Mouse (Mus musculus) heart, postnatal 0 days (tissue): ENCODE measurements around the gene Jdp2. TPM values are rescaled to one million over a fixed set of nuclear protein-coding genes. Genes with fewer than 3 reads are reported as not detected.

Experiments used
- ATAC-seq: fragments of 200-750 bp; cut with Nextera tagmentation; 2 replicates; pipeline ENCODE4 v1.8.0; 2017; ENCODE audit warnings: low read depth, moderate number of reproducible peaks, moderate library complexity; ENCODE audit not compliant: insufficient read depth
- DNase-seq: peaks from one replicate; pipeline ENCODE4 v3.0.0-alpha.2; 2016; ENCODE audit warnings: low spot score
- H3K27ac ChIP-seq: fragments of 300-500 bp; sonication (generic); 2 replicates; pipeline ENCODE4 v1.5.1; 2014; ENCODE audit warnings: low read depth, mild to moderate bottlenecking
- H3K27me3 ChIP-seq: fragments of 300-500 bp; sonication (generic); 2 replicates; pipeline ENCODE4 v1.6.1; 2014; ENCODE audit warnings: low read length, mixed read lengths; ENCODE audit not compliant: control insufficient read depth, insufficient read depth
- H3K36me3 ChIP-seq: fragments of 300-500 bp; sonication (generic); replicated peaks from 2 replicates; pipeline ENCODE4 v1.6.1; 2014; ENCODE audit warnings: low read length, mixed read lengths; ENCODE audit not compliant: control insufficient read depth, insufficient read depth
- H3K4me1 ChIP-seq: fragments of 300-500 bp; sonication (generic); 2 replicates; pipeline ENCODE4 v1.6.1; 2014; ENCODE audit warnings: antibody characterized with exemption; ENCODE audit not compliant: control insufficient read depth, insufficient read depth
- H3K4me2 ChIP-seq: fragments of 300-500 bp; sonication (generic); 2 replicates; pipeline ENCODE4 v1.6.1; 2014; ENCODE audit warnings: low read depth, mild to moderate bottlenecking, low read length, moderate library complexity
- H3K4me3 ChIP-seq: fragments of 300-500 bp; sonication (generic); 2 replicates; pipeline ENCODE4 v1.5.1; 2014; ENCODE audit warnings: low read depth, low read length
- H3K9ac ChIP-seq: fragments of 300-500 bp; sonication (generic); replicated peaks from 2 replicates; pipeline ENCODE4 v1.6.1; 2014; ENCODE audit warnings: low read depth, low read length, mixed read lengths
- H3K9me3 ChIP-seq: fragments of 300-500 bp; sonication (generic); replicated peaks from 2 replicates; pipeline ENCODE4 v1.6.1; 2016; ENCODE audit warnings: low read length; ENCODE audit not compliant: control insufficient read depth
- CTCF ChIP-seq: IDR thresholded peaks from 2 replicates; pipeline ENCODE4 v1.5.1; 2016; ENCODE audit warnings: antibody characterized with exemption, control low read depth, low read depth
- EP300 ChIP-seq: IDR thresholded peaks from 2 replicates; pipeline ENCODE4 v1.6.1; 2016; ENCODE audit warnings: antibody characterized with exemption, low read depth
- WGBS: fragments of 180-500 bp; shearing (Covaris S2); extraction: QIAGEN DNeasy Blood & Tissue Kit; methylation state at CpG from one replicate; pipeline ENCODE4 v1.1.7; 2014; 5-methylcytosine and 5-hydroxymethylcytosine counted together
- polyA plus RNA-seq: library from polyadenylated mRNA; unstranded; fragments of >200 nt; fragmentation: Nextera tagmentation; extraction: Ambion mirVana; gene quantifications from 2 replicates; pipeline ENCODE4 v1.2.1, GENCODE M21; 2015
- total RNA-seq: library from RNA; depleted of rRNA; stranded (reverse); fragments of >200 nt; gene quantifications from 2 replicates; pipeline ENCODE4 v1.2.3, GENCODE M21; 2014; ENCODE audit warnings: low replicate concordance

Gene Jdp2
- total and polyA plus RNA-seq, 2 experiments from 2014 or later = 0.44 to 17.9 TPM

DNA sequence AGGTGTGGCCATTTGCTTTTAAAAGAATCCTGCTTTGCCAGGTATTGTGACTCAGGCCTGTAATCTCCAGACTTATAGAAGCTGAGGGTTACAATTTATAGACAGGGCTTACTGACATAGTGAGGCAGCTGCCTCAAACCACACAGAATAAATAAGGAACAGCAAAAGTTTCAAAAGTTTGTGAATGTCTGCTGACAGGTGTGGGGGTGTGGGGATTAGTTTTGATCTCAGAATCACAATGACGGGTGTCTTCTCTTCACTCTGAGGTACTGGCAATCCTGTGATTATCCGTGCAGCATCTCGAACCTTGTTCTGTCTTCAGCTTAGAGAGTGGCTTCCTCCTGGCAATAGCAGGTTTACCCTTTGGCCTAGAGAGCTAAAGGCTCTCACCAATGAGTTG is 30.5 kb upstream of the Jdp2 start:
- TF ChIP-seq CTCF (no peak), EP300 (no peak)

GRCm38 (mm10) chr12:85569393-85570157 is 29.3 kb upstream of the Jdp2 start:
- WGBS = 34% methylated on average over 12 of the region's 12 CpGs
- Histone ChIP-seq H3K27ac (0 out of 2 replicates have a peak overlapping the region, but pooled peaks have one; percentile 20), H3K27me3 (no peaks in the 10 kb centered on the region), H3K4me3 (no peak overlapping the region), H3K4me2 (no peak overlapping the region), H3K9ac (no peak overlapping the region), H3K36me3 (no peaks in the 10 kb centered on the region), H3K9me3 (no peaks in the 10 kb centered on the region), H3K4me1 (peaks cover 10% of the 10 kb centered on the region)
- ATAC-seq = peak; percentile 65
- DNase-seq = peak; percentile 52
- no peak for TF ChIP-seq CTCF
- no peak for TF ChIP-seq EP300

More for the DNA sequence above, 30.5 kb upstream of the Jdp2 start:
- ATAC-seq (no peak), DNase-seq (no peak)
- Histone ChIP-seq H3K4me1 (peaks cover 10% of the 10 kb centered on the region), H3K9ac (no peak overlapping the region), H3K27me3 (no peaks in the 10 kb centered on the region), H3K27ac (no peak overlapping the region), H3K4me2 (no peak overlapping the region), H3K4me3 (no peak overlapping the region), H3K9me3 (no peaks in the 10 kb centered on the region), H3K36me3 (no peaks in the 10 kb centered on the region)
- 89% methylated on average over 3 of the region's 3 CpGs for WGBS

DNA sequence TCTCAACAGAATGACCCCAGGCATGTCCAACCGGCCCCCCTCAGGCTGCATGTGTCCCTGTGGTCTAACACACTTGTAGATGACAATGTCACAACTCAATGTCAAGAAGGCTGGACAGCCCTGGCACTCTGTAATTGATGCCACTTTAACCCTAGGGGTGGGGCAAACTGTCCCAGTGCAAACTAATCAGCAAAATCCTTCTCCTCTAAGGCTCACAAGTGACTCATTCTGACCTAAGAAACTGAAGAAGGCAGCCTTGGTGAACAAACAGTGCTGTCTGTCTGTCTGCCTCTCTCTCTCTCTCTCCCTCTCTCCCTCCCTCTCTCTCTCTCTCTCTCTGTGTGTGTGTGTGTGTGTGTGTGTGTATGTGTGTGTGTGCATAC is 28.7 kb upstream of the Jdp2 start:
- peak; percentile 6; the same call in 1 of the 2 replicates for ATAC-seq
- Histone ChIP-seq H3K4me3 (no peak overlapping the region), H3K36me3 (no peaks in the 10 kb centered on the region), H3K9me3 (no peaks in the 10 kb centered on the region), H3K4me2 (no peak overlapping the region), H3K4me1 (peaks cover 15% of the 10 kb centered on the region), H3K27ac (0 out of 2 replicates have a peak overlapping the region, but pooled peaks have one; percentile 20), H3K27me3 (no peaks in the 10 kb centered on the region), H3K9ac (no peak overlapping the region)
- no peak for DNase-seq
- 67% methylated on average over 1 of the region's 1 CpGs for WGBS
- TF ChIP-seq EP300 (no peak), CTCF (no peak)

- DNase-seq (no peak), ATAC-seq (no peak)
- Histone ChIP-seq H3K9ac (no peak overlapping the region), H3K27me3 (no peaks in the 10 kb centered on the region), H3K4me2 (no peak overlapping the region), H3K9me3 (no peaks in the 10 kb centered on the region), H3K4me3 (no peak overlapping the region), H3K4me1 (peaks cover 20% of the 10 kb centered on the region), H3K36me3 (no peaks in the 10 kb centered on the region), H3K27ac (no peak overlapping the region; the same call in 1 of the 2 replicates)
- WGBS = 61% methylated on average over 11 of the region's 11 CpGs
- no peak for TF ChIP-seq CTCF
- TF ChIP-seq EP300 = no peak
These were observed 27.5 kb upstream of the Jdp2 start for GRCm38 (mm10) chr12:85571312-85571711.

DNA sequence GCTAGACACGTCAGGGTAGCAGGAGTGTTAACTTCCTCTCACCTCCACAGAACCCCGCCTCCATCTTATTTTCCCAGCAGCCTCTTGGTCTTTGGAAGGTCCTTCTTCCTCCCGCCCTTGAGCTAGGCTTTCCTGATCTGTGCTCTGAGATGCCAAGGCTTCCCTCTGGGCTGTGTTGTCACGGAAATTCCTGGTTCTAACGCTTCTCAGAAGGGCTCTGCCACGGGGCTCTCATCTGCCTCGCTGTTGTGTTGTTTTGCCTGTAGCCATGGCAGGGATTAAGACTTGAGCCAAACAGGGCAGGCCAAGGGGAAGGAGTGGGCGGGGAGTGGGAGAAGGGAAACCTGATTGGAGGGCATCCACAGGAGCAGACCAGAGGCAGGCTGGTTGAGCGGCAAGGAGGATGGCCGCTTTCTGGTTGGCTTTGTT is 26.8 kb upstream of the Jdp2 start:
- peaks cover 20% of the 10 kb centered on the region for H3K4me1 ChIP-seq
- no peaks in the 10 kb centered on the region for H3K27me3 ChIP-seq
- ATAC-seq = peak; percentile 77
- no peak overlapping the region for H3K9ac ChIP-seq
- H3K27ac ChIP-seq = peak overlapping the region; percentile 13; the same call in 1 of the 2 replicates
- WGBS = 33% methylated on average over 10 of the region's 10 CpGs
- DNase-seq = peak; percentile 71
- peak overlapping the region; percentile 21; the same call in 1 of the 2 replicates for H3K4me2 ChIP-seq
- no peaks in the 10 kb centered on the region for H3K9me3 ChIP-seq
- TF ChIP-seq CTCF = no peak
- no peak for TF ChIP-seq EP300
- H3K4me3 ChIP-seq = no peak overlapping the region
- H3K36me3 ChIP-seq = no peaks in the 10 kb centered on the region
